ENCODE assay signal across 14 mouse cellular contexts in the genomic region with DNA sequence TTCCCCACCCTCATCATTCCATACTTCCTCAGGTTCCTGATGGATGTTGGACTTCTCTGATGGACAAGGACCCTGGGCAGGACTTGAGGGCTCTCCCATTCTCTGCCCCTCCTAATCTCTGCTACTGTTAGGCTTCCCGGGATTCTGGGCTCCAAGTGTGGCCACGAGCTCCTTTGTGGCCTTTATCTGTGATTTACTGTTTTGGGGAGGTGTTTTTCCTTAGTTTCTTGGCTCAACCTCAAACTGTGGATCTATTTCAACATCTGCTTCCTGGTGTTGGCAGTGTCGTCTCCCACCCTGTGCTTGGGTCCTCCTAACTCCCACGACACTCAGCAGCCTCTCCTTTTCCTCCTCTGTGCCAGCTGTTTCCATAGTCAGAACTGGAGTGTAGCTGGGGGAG.
DNase-seq lines count a peak whose midpoint lies in the region; ATAC-seq and TF ChIP-seq lines count a peak whose summit lies in the region.
"Had no signal": no experiment of that assay in that cellular context is flagged by ENCODE, and none has a peak within 500 bp of the region (broad histone marks: within the 10 kb centered on the region; RNA-seq: fewer than 3 reads in every experiment).

No protein-coding gene starts in this region.

- H3K9me3 ChIP-seq in lung, embryonic 14.5 days (ENCODE audit: low read depth, low read length), result no peaks in the 10 kb centered on the region
- no peaks in the 10 kb centered on the region for H3K9me3 ChIP-seq in midbrain, embryonic 16.5 days (replicated peaks; ENCODE audit: control insufficient read depth, low read length, poor library complexity, severe bottlenecking)
- H3K9me3 ChIP-seq: embryonic facial prominence, embryonic 15.5 days; heart, embryonic 10.5 days; limb, embryonic 15.5 days; megakaryocyte, embryonic 14.5 days; neural tube, embryonic 15.5 days had no signal

- H3K27me3 ChIP-seq in lung, embryonic 14.5 days (ENCODE audit: insufficient read depth, low read length), result no peaks in the 10 kb centered on the region
- H3K27me3 ChIP-seq in midbrain, embryonic 16.5 days (ENCODE audit: control insufficient read depth, insufficient read depth, low read depth, low read length), result no peaks in the 10 kb centered on the region
- H3K27me3 ChIP-seq: embryonic facial prominence, embryonic 15.5 days; neural tube, embryonic 15.5 days had no signal

- WGBS in lung, embryonic 14.5 days, result 26% methylated on average over 4 of the region's 4 CpGs
- WGBS in lung, adult 2 months, result 9% methylated on average over 4 of the region's 4 CpGs
- 48% methylated on average over 4 of the region's 4 CpGs for WGBS in midbrain, embryonic 16.5 days

- no peak for TF ChIP-seq POLR2A in lung, adult 2 months (IDR thresholded peaks at IDR 0.05; ENCODE audit: borderline replicate concordance, extremely low read depth, low read depth, low read length)

- H3K4me3 ChIP-seq in lung, embryonic 14.5 days (ENCODE audit: low read depth, low read length), result no peak overlapping the region
- no peak overlapping the region for H3K4me3 ChIP-seq in lung, adult 2 months (replicated peaks; ENCODE audit: extremely low read depth, low read depth, low read length)
- no peak overlapping the region for H3K4me3 ChIP-seq in midbrain, embryonic 16.5 days (ENCODE audit: low read depth, low read length)
- H3K4me3 ChIP-seq: embryonic facial prominence, embryonic 15.5 days; heart, embryonic 10.5 days; limb, embryonic 15.5 days; megakaryocyte, embryonic 14.5 days; neural tube, embryonic 15.5 days had no signal

- no peaks in the 10 kb centered on the region for H3K4me1 ChIP-seq in lung, embryonic 14.5 days (ENCODE audit: insufficient read depth)
- H3K4me1 ChIP-seq in lung, adult 2 months (ENCODE audit: control insufficient read depth, insufficient read depth, low read length), result peaks cover 6% of the 10 kb centered on the region; the same call in 1 of the 2 replicates
- peaks cover 21% of the 10 kb centered on the region for H3K4me1 ChIP-seq in midbrain, embryonic 16.5 days (ENCODE audit: control insufficient read depth, insufficient read depth, low read length)
- H3K4me1 ChIP-seq: limb, embryonic 15.5 days; megakaryocyte, embryonic 14.5 days had no signal

- H3K27ac ChIP-seq in lung, embryonic 14.5 days (ENCODE audit: low read depth), result no peak overlapping the region
- H3K27ac ChIP-seq in midbrain, embryonic 16.5 days (ENCODE audit: low read length), result peak overlapping the region; percentile 66
- H3K27ac ChIP-seq: embryonic facial prominence, embryonic 15.5 days; heart, embryonic 10.5 days; limb, embryonic 15.5 days; neural tube, embryonic 15.5 days had no signal

- peak; percentile 63 for ATAC-seq in lung, embryonic 14.5 days (ENCODE audit: insufficient read depth)
- ATAC-seq in midbrain, embryonic 16.5 days, result 0 out of 2 replicates have a peak, but pooled peaks have one; percentile 7
- ATAC-seq in megakaryocyte-erythroid progenitor cell, adult 5-6 weeks (replicated peaks; ENCODE audit: low FRiP score, low TSS enrichment, poor library complexity, severe bottlenecking), result no peak

- DNase-seq in lung, embryonic 14.5 days, result peak; percentile 69
- DNase-seq in lung, adult 2 months, result no peak
- DNase-seq in kidney, adult 11 months, result peak; percentile 44
- peak; percentile 43 to 59 for DNase-seq in kidney, postnatal 36 days
- no peak for DNase-seq in layer of hippocampus, adult 8-10 months (ENCODE audit: low spot score in 2 of 2)
- DNase-seq: cerebellum, postnatal 36 days; thymus, postnatal 14 days had no signal

- no peaks in the 10 kb centered on the region for H3K36me3 ChIP-seq in lung, embryonic 14.5 days (ENCODE audit: insufficient read depth)
- H3K36me3 ChIP-seq in midbrain, embryonic 16.5 days (ENCODE audit: control insufficient read depth, insufficient read depth, low read length), result no peaks in the 10 kb centered on the region
- H3K36me3 ChIP-seq: embryonic facial prominence, embryonic 15.5 days; heart, embryonic 10.5 days; limb, embryonic 15.5 days; neural tube, embryonic 15.5 days had no signal

- no peak for TF ChIP-seq CTCF in lung, embryonic 14.5 days (IDR thresholded peaks at IDR 0.05; ENCODE audit: low read depth)
- TF ChIP-seq CTCF in lung, adult 2 months (IDR thresholded peaks at IDR 0.05; ENCODE audit: insufficient read depth, low read length), result no peak

- H3K9ac ChIP-seq in lung, embryonic 14.5 days, result no peak overlapping the region
- H3K9ac ChIP-seq in midbrain, embryonic 16.5 days (ENCODE audit: low read depth, low read length), result no peak overlapping the region
- H3K9ac ChIP-seq: embryonic facial prominence, embryonic 15.5 days; limb, embryonic 15.5 days; neural tube, embryonic 15.5 days had no signal

- no peak overlapping the region for H3K4me2 ChIP-seq in lung, embryonic 14.5 days
- no peak overlapping the region for H3K4me2 ChIP-seq in midbrain, embryonic 16.5 days (ENCODE audit: low read length)
- H3K4me2 ChIP-seq: embryonic facial prominence, embryonic 15.5 days; limb, embryonic 15.5 days had no signal

Comparison
In these comparisons a context has a peak if more than half of its experiments do, and no peak if none do; other contexts are left out.
1. DNase-seq: peak in lung, embryonic 14.5 days (single experiment), kidney, adult 11 months (single experiment) and kidney, postnatal 36 days (2 of 2); none in lung, adult 2 months (single experiment) and layer of hippocampus, adult 8-10 months (0 of 2).